Mouse (Mus musculus) G1E (cell line): ENCODE measurements around the gene Phc3. TPM values are rescaled to one million over a fixed set of nuclear protein-coding genes. Genes with fewer than 3 reads are reported as not detected.

Source experiments
- ATAC-seq: 2 replicates; pipeline ENCODE4 v1.8.0; 2016; ENCODE audit warnings: mild to moderate bottlenecking; ENCODE audit not compliant: insufficient number of reproducible peaks, poor library complexity, low FRiP score, severe bottlenecking; ENCODE audit errors: extremely low read depth
- DNase-seq: peaks from one replicate; pipeline ENCODE4 v3.0.0; 2012; ENCODE audit warnings: low spot score
- H3K27me3 ChIP-seq: 2 replicates; pipeline ENCODE4 v1.6.1; 2012; ENCODE audit warnings: mild to moderate bottlenecking, low read length, inconsistent platforms; ENCODE audit not compliant: insufficient read depth
- H3K36me3 ChIP-seq: replicated peaks from 2 replicates; pipeline ENCODE3; 2012; ENCODE audit warnings: mild to moderate bottlenecking, inconsistent platforms
- H3K4me1 ChIP-seq: 2 replicates; pipeline ENCODE4 v1.6.1; 2012; ENCODE audit warnings: low read depth, low read length, inconsistent platforms, mixed read lengths; ENCODE audit not compliant: insufficient read depth
- H3K4me3 ChIP-seq: 2 replicates; pipeline ENCODE4 v1.5.1; 2012; ENCODE audit warnings: low read depth, mild to moderate bottlenecking, inconsistent platforms, low read length, moderate library complexity, mixed read lengths
- H3K9me3 ChIP-seq: replicated peaks from 2 replicates; pipeline ENCODE4 v1.6.1; 2012; ENCODE audit warnings: inconsistent platforms
- CTCF ChIP-seq: IDR thresholded peaks from 2 replicates; pipeline ENCODE4 v1.5.1; 2012; ENCODE audit warnings: low read depth, low read length, inconsistent platforms, mixed read lengths
- GATA1 ChIP-seq: IDR thresholded peaks from 2 replicates; pipeline ENCODE4 v1.6.1; 2012; ENCODE audit warnings: borderline replicate concordance, low read length, inconsistent platforms, mixed read lengths
- GATA2 ChIP-seq: IDR thresholded peaks from 2 replicates; pipeline ENCODE4 v1.6.1; 2012; ENCODE audit warnings: low read depth, low read length, inconsistent platforms, borderline replicate concordance
- POLR2AphosphoS5 ChIP-seq: IDR thresholded peaks from 2 replicates; pipeline ENCODE4 v1.6.1; 2012; ENCODE audit warnings: low read depth, low read length, inconsistent platforms; ENCODE audit not compliant: insufficient replicate concordance
- TAL1 ChIP-seq: conservative IDR thresholded peaks from 2 replicates; pipeline ENCODE4 v1.6.1; 2012; ENCODE audit warnings: low read depth, low read length, inconsistent platforms, mixed read lengths
- polyA plus RNA-seq: library from polyadenylated mRNA; stranded (reverse); fragments of >175 nt; gene quantifications from 2 replicates; pipeline ENCODE4 v1.2.3, GENCODE M21; 2012
- total RNA-seq, 2 experiments: library from RNA; stranded (forward) in 1 of 2; stranded (reverse) in 1 of 2; fragments of 200-1000 nt in 1 of 2; fragments of >200 nt in 1 of 2; fragmentation: Nextera tagmentation in 1 of 2; gene quantifications; 2 replicates each; pipeline ENCODE4 v1.2.3; 2014 to 2017

Gene Phc3
- total and polyA plus RNA-seq, 3 experiments: 3.2 to 71.4 (median 22.1) TPM

DNA sequence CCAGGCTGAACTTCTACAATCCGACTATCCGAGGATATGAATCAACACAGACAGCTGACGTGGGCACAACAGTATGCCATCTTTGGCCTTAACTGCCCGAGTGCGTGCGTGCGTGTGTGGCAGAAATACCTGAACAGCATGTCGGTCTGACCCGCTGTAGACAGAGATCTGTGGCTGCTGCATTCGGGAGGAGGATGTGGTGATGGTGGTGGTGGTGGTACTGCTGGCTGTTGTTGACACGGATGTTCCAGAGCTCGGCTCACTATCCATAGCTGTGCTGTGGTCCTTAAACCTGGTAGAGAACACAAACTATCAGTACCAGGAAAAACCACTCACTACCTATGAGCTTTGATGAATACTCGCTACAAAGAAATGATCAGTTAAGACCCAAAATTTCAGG, 3.6 kb downstream of the Phc3 start:
- Histone ChIP-seq H3K36me3 (peaks cover 54% of the 10 kb centered on the region), H3K27me3 (no peaks in the 10 kb centered on the region), H3K4me1 (peaks cover 32% of the 10 kb centered on the region), H3K9me3 (no peaks in the 10 kb centered on the region), H3K4me3 (no peak overlapping the region)
- DNase-seq (no peak), ATAC-seq (no peak)
- TF ChIP-seq POLR2AphosphoS5 (no peak), CTCF (no peak), TAL1 (no peak), GATA2 (no peak), GATA1 (no peak)

DNA sequence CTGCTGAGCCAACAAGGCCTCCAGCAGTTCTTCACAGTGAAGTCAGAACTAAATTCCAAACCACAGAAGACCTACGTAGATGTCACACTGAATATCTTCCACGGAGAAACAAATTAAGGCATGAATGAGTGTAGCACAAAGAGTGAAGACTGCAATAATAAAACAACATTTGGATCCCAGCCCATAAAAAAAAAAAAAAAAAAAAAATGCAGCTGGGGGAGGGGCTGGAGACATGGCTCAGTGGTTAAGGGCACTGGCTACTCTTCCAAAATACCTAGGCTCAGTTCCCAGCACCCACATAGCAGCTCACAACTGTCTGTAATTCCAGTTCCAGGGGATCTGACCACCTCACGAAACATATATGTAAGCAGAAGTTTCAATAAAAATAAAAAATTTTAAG, 5.0 kb downstream of the Phc3 start:
- TF ChIP-seq GATA1 (no peak), CTCF (no peak), POLR2AphosphoS5 (no peak), TAL1 (no peak), GATA2 (no peak)
- no peak for DNase-seq
- H3K4me1 ChIP-seq: peaks cover 21% of the 10 kb centered on the region
- H3K27me3 ChIP-seq: no peaks in the 10 kb centered on the region
- no peak overlapping the region for H3K4me3 ChIP-seq
- H3K36me3 ChIP-seq: peaks cover 68% of the 10 kb centered on the region
- no peak for ATAC-seq
- H3K9me3 ChIP-seq: no peaks in the 10 kb centered on the region

DNA sequence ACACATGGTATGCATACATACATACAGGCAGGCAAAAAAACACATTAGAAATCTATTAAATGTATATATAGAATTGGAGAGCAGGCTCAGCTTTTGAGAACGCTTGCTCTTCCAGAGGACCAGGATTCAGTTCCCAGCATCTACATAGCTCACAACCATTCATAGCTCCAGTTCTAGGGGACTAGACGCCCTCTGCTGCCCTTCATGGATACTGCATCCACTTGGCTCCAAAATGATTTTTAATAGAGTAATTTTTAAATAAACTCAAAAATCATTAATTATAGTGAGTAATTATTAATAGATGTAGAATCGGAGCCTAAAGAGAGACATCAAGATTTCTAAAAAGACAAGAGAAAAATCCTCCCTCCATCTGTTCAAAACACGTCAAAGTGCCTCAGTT, 6.1 kb downstream of the Phc3 start:
- Histone ChIP-seq H3K4me3 (no peak overlapping the region), H3K4me1 (peaks cover 16% of the 10 kb centered on the region), H3K36me3 (peaks cover 79% of the 10 kb centered on the region), H3K9me3 (no peaks in the 10 kb centered on the region), H3K27me3 (no peaks in the 10 kb centered on the region)
- no peak for ATAC-seq
- DNase-seq: no peak
- TF ChIP-seq GATA2 (no peak), TAL1 (no peak), GATA1 (no peak), CTCF (no peak), POLR2AphosphoS5 (no peak)

DNA sequence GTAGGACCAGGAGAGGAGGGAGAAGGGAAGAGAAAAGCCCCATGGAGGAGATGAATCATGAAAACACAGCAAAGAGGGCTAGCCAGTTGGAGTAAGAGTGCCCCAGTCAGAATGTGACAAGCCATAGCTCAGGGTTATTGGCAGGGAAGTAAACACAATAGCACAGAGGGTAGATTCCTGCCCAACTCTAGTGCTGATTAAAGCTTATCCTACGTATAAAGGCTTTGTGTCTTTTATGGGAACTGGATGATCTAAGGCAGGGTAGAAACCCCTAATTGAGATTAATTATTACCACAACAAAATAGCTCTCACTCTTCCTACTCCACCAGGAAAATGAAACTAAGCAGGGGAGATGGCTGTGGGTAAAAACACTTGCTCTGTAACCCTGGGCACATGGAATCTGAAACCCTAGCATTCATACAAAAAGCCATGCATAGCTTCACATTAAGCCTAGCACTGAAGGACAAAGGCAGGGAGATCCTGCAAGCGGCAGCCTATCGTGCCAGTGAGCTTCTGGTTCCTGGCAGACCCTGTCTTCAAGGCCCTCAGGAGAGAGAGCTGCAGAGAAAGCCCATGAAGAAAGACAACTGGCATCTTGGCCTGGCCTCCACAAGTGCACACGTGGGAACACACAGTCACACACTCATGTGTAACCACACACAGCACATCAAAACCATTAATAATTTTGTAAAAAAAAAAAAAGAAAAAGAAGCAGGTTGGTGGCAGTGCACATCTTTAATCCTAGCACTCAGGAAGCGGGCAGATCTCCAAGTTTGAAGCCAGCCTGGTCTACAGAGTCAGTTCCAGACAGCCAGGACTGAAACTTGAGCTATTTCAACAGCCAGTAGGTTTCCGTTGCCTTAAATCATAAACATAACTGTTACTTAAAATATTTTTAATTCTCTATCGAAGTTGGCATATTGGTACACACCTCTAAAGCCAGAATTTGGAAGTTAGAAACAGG, 9.1 kb downstream of the Phc3 start:
- no peak overlapping the region for H3K4me3 ChIP-seq
- DNase-seq (no peak), ATAC-seq (no peak)
- peaks cover 3% of the 10 kb centered on the region; the same call in 1 of the 2 replicates for H3K4me1 ChIP-seq
- no peaks in the 10 kb centered on the region for H3K9me3 ChIP-seq
- H3K27me3 ChIP-seq: no peaks in the 10 kb centered on the region
- TF ChIP-seq POLR2AphosphoS5 (no peak), GATA1 (no peak), CTCF (no peak), TAL1 (no peak), GATA2 (no peak)
- H3K36me3 ChIP-seq: peaks cover 88% of the 10 kb centered on the region

DNA sequence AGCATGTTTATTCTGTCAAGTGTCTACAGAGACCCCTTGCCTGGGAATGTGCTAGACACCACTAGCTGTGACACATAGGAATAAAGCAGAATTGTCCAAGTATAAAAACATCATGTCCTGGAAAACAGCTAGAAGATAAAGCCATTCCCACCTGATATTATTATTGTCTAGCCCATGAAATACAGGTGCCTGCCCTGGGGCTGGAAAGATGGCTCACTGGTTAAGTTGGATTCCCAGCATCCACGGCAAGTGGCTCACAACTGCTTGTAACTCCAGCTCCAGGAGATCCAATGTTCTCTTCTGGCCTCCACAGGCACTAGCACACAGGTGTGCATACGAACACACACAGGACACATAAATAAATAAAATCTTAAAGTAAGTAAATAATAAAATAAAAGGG, 10.5 kb downstream of the Phc3 start:
- no peaks in the 10 kb centered on the region for H3K27me3 ChIP-seq
- peaks cover 3% of the 10 kb centered on the region; the same call in 1 of the 2 replicates for H3K4me1 ChIP-seq
- ATAC-seq (no peak), DNase-seq (no peak)
- H3K9me3 ChIP-seq: no peaks in the 10 kb centered on the region
- no peak overlapping the region for H3K4me3 ChIP-seq
- peaks cover 87% of the 10 kb centered on the region for H3K36me3 ChIP-seq
- TF ChIP-seq GATA1 (no peak), POLR2AphosphoS5 (no peak), CTCF (no peak), TAL1 (no peak), GATA2 (no peak)

DNA sequence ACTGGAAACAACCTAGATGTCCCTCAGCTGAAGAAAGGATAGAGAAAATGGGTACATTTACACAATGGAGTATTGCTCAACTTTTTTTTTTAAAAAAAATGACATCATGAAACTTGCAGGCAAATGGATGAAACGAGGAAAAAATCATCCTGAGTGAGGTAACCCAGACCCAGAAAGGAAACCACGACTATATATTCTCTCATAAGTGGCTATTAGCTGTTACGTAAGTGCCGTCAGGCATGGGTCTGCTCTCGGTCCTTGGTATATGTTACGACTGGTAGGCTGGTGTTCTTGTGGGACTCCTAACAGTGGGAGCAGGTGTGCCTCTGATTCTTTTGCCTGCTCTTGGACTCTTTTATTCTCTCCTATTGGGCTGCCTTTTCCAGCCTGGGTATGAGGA, 12.9 kb downstream of the Phc3 start:
- peaks cover 10% of the 10 kb centered on the region for H3K4me1 ChIP-seq
- DNase-seq (no peak), ATAC-seq (no peak)
- no peaks in the 10 kb centered on the region for H3K27me3 ChIP-seq
- H3K4me3 ChIP-seq: no peak overlapping the region
- no peak for TF ChIP-seq GATA2
- TF ChIP-seq POLR2AphosphoS5: no peak
- TF ChIP-seq CTCF: no peak
- no peak for TF ChIP-seq GATA1
- TF ChIP-seq TAL1: no peak
- peaks cover 88% of the 10 kb centered on the region for H3K36me3 ChIP-seq
- no peaks in the 10 kb centered on the region for H3K9me3 ChIP-seq
